Mouse (Mus musculus) stomach, embryonic 16.5 days (tissue): ENCODE measurements around the gene Slc9b1. TPM values are rescaled to one million over a fixed set of nuclear protein-coding genes. Genes with fewer than 3 reads are reported as not detected.

Experiments used
- ATAC-seq: fragments of 200-750 bp; cut with Nextera tagmentation; 2 replicates; pipeline ENCODE4 v1.8.0; 2017; ENCODE audit warnings: moderate number of reproducible peaks, moderate TSS enrichment; ENCODE audit not compliant: insufficient read depth, low FRiP score
- H3K27ac ChIP-seq: fragments of 300-500 bp; sonication (generic); 2 replicates; pipeline ENCODE4 v1.5.1; 2014; ENCODE audit warnings: low read length
- H3K27me3 ChIP-seq: fragments of 300-500 bp; sonication (generic); 2 replicates; pipeline ENCODE4 v1.6.1; 2014; ENCODE audit warnings: low read length, control low read depth, mixed read lengths; ENCODE audit not compliant: control insufficient read depth, insufficient read depth
- H3K36me3 ChIP-seq: fragments of 300-500 bp; sonication (generic); 2 replicates; pipeline ENCODE4 v1.6.1; 2014; ENCODE audit warnings: low read length; ENCODE audit not compliant: control insufficient read depth, insufficient read depth
- H3K4me1 ChIP-seq: fragments of 300-500 bp; sonication (generic); 2 replicates; pipeline ENCODE4 v1.6.1; 2014; ENCODE audit warnings: low read length, control low read depth, mixed read lengths; ENCODE audit not compliant: control insufficient read depth, insufficient read depth
- H3K4me2 ChIP-seq: fragments of 300-500 bp; sonication (generic); 2 replicates; pipeline ENCODE4 v1.6.1; 2014; ENCODE audit warnings: low read depth, low read length, mixed read lengths
- H3K4me3 ChIP-seq: fragments of 300-500 bp; sonication (generic); replicated peaks from 2 replicates; pipeline ENCODE4 v1.5.1; 2014; ENCODE audit warnings: mild to moderate bottlenecking, low read length
- H3K9ac ChIP-seq: fragments of 300-500 bp; sonication (generic); 2 replicates; pipeline ENCODE4 v1.6.1; 2014; ENCODE audit warnings: low read length
- H3K9me3 ChIP-seq: fragments of 300-500 bp; sonication (generic); replicated peaks from 2 replicates; pipeline ENCODE4 v1.6.1; 2016; ENCODE audit warnings: low read length, control low read depth; ENCODE audit not compliant: control insufficient read depth
- WGBS: fragments of 180-500 bp; shearing (Covaris S2); extraction: QIAGEN DNeasy Blood & Tissue Kit; methylation state at CpG from one replicate; pipeline ENCODE4 v1.1.7; 2014; 5-methylcytosine and 5-hydroxymethylcytosine counted together
- polyA plus RNA-seq: library from polyadenylated mRNA; unstranded; fragments of >200 nt; fragmentation: Nextera tagmentation; extraction: Ambion mirVana; gene quantifications from 2 replicates; pipeline ENCODE4 v1.2.1, GENCODE M21; 2015

Gene Slc9b1
- polyA plus RNA-seq, result 0.34 TPM in 1 of 2 replicates, not detected in the other

GRCm38 (mm10) chr3:135347739-135348264 lies at the start of gene Slc9b1:
Gene Slc9b1 (plus strand): TSS chr3:135348029.
- no peak for ATAC-seq
- no peaks in the 10 kb centered on the region for H3K9me3 ChIP-seq
- no peaks in the 10 kb centered on the region for H3K36me3 ChIP-seq
- H3K4me2 ChIP-seq, result no peak within 1 kb of the TSS
- no peaks in the 10 kb centered on the region for H3K27me3 ChIP-seq
- no peak within 1 kb of the TSS for H3K9ac ChIP-seq
- WGBS, result 74% methylated on average over 14 of the region's 14 CpGs
- H3K4me3 ChIP-seq, result no peak within 1 kb of the TSS
- H3K4me1 ChIP-seq, result no peaks in the 10 kb centered on the region
- H3K27ac ChIP-seq, result no peak within 1 kb of the TSS

- no peak overlapping the region for H3K27ac ChIP-seq
- no peak for ATAC-seq
- no peaks in the 10 kb centered on the region for H3K36me3 ChIP-seq
- no peaks in the 10 kb centered on the region for H3K9me3 ChIP-seq
- H3K4me1 ChIP-seq, result 0 out of 2 replicates have a peak, but pooled peaks cover 3% of the 10 kb centered on the region
- H3K27me3 ChIP-seq, result no peaks in the 10 kb centered on the region
- H3K9ac ChIP-seq, result no peak overlapping the region
- 77% methylated on average over 3 of the region's 3 CpGs for WGBS
- H3K4me3 ChIP-seq, result no peak overlapping the region
- H3K4me2 ChIP-seq, result no peak overlapping the region
Measured at GRCm38 (mm10) chr3:135298560-135298959, 49.3 kb upstream of the Slc9b1 start.

- no peak overlapping the region for H3K9ac ChIP-seq
- no peaks in the 10 kb centered on the region for H3K9me3 ChIP-seq
- no peak overlapping the region for H3K4me3 ChIP-seq
- ATAC-seq, result no peak
- H3K4me2 ChIP-seq, result no peak overlapping the region
- no peaks in the 10 kb centered on the region for H3K36me3 ChIP-seq
- H3K4me1 ChIP-seq, result no peaks in the 10 kb centered on the region
- H3K27ac ChIP-seq, result no peak overlapping the region
- no peaks in the 10 kb centered on the region for H3K27me3 ChIP-seq
- WGBS, result 53% methylated on average over 6 of the region's 6 CpGs
Measured at GRCm38 (mm10) chr3:135300081-135300480, 47.7 kb upstream of the Slc9b1 start.

- WGBS, result 46% methylated on average over 6 of the region's 6 CpGs
Measured at GRCm38 (mm10) chr3:135304060-135304459, 43.8 kb upstream of the Slc9b1 start.

GRCm38 (mm10) chr3:135304566-135304965 lies 43.3 kb upstream of the Slc9b1 start:
- Histone ChIP-seq H3K4me2 (no peak overlapping the region), H3K36me3 (no peaks in the 10 kb centered on the region), H3K27ac (no peak overlapping the region), H3K9ac (no peak overlapping the region), H3K27me3 (no peaks in the 10 kb centered on the region), H3K4me3 (no peak overlapping the region), H3K4me1 (0 out of 2 replicates have a peak, but pooled peaks cover 3% of the 10 kb centered on the region), H3K9me3 (no peaks in the 10 kb centered on the region)
- no peak for ATAC-seq
- WGBS, result 23% methylated on average over 9 of the region's 9 CpGs

More at GRCm38 (mm10) chr3:135304060-135304459, 43.8 kb upstream of the Slc9b1 start:
- no peaks in the 10 kb centered on the region for H3K9me3 ChIP-seq
- no peaks in the 10 kb centered on the region for H3K27me3 ChIP-seq
- ATAC-seq, result no peak
- H3K4me2 ChIP-seq, result no peak overlapping the region
- H3K9ac ChIP-seq, result no peak overlapping the region
- H3K27ac ChIP-seq, result no peak overlapping the region
- no peaks in the 10 kb centered on the region for H3K36me3 ChIP-seq
- 0 out of 2 replicates have a peak, but pooled peaks cover 3% of the 10 kb centered on the region for H3K4me1 ChIP-seq
- H3K4me3 ChIP-seq, result no peak overlapping the region

- no peaks in the 10 kb centered on the region for H3K9me3 ChIP-seq
- H3K27ac ChIP-seq, result no peak within 1 kb of the TSS
- 0 out of 2 replicates have a peak, but pooled peaks cover 3% of the 10 kb centered on the region for H3K4me1 ChIP-seq
- H3K9ac ChIP-seq, result peak within 1 kb of the TSS; percentile 59
- peak; percentile 95 for ATAC-seq
- WGBS, result 8% methylated on average over 28 of the region's 28 CpGs
- H3K36me3 ChIP-seq, result no peaks in the 10 kb centered on the region
- H3K4me2 ChIP-seq, result peak within 1 kb of the TSS; percentile 75
- peak within 1 kb of the TSS; percentile 43 for H3K4me3 ChIP-seq
- no peaks in the 10 kb centered on the region for H3K27me3 ChIP-seq
Measured at GRCm38 (mm10) chr3:135307411-135308259, 40.2 kb upstream of the Slc9b1 start, which contains the start of gene Slc9b2. Gene Slc9b2 (plus strand): TSS chr3:135307700.

- Histone ChIP-seq H3K4me2 (no peak overlapping the region), H3K9me3 (no peaks in the 10 kb centered on the region), H3K4me1 (no peaks in the 10 kb centered on the region), H3K4me3 (no peak overlapping the region), H3K27me3 (no peaks in the 10 kb centered on the region), H3K36me3 (no peaks in the 10 kb centered on the region), H3K9ac (no peak overlapping the region), H3K27ac (no peak overlapping the region)
- WGBS, result 41% methylated on average over 2 of the region's 2 CpGs
- no peak for ATAC-seq
Measured at GRCm38 (mm10) chr3:135312916-135313491, 34.8 kb upstream of the Slc9b1 start.

GRCm38 (mm10) chr3:135313727-135314126 lies 34.1 kb upstream of the Slc9b1 start:
- 74% methylated on average over 2 of the region's 2 CpGs for WGBS

GRCm38 (mm10) chr3:135314811-135315210 lies 33.0 kb upstream of the Slc9b1 start:
- WGBS, result 50% methylated on average over 2 of the region's 2 CpGs

More at GRCm38 (mm10) chr3:135313727-135314126, 34.1 kb upstream of the Slc9b1 start:
- no peaks in the 10 kb centered on the region for H3K4me1 ChIP-seq
- no peak overlapping the region for H3K4me2 ChIP-seq
- no peak for ATAC-seq
- H3K27ac ChIP-seq, result no peak overlapping the region
- no peak overlapping the region for H3K4me3 ChIP-seq
- H3K9me3 ChIP-seq, result no peaks in the 10 kb centered on the region
- H3K27me3 ChIP-seq, result no peaks in the 10 kb centered on the region
- no peaks in the 10 kb centered on the region for H3K36me3 ChIP-seq
- H3K9ac ChIP-seq, result no peak overlapping the region

More at GRCm38 (mm10) chr3:135314811-135315210, 33.0 kb upstream of the Slc9b1 start:
- Histone ChIP-seq H3K27ac (no peak overlapping the region), H3K27me3 (no peaks in the 10 kb centered on the region), H3K9ac (no peak overlapping the region), H3K4me2 (no peak overlapping the region), H3K9me3 (no peaks in the 10 kb centered on the region), H3K4me1 (no peaks in the 10 kb centered on the region), H3K36me3 (no peaks in the 10 kb centered on the region), H3K4me3 (no peak overlapping the region)
- ATAC-seq, result no peak
